Mouse (Mus musculus) cortical plate, adult 2 months (tissue): ENCODE measurements around the gene Pex11b.

Experiments
- CTCF ChIP-seq: fragments of 200-500 bp; IDR thresholded peaks from 2 replicates; pipeline ENCODE4 v1.5.1; 2011; ENCODE audit warnings: mild to moderate bottlenecking, control low read depth, low read length; ENCODE audit not compliant: insufficient read depth; ENCODE audit errors: extremely low read depth
- POLR2A ChIP-seq: fragments of 200-500 bp; IDR thresholded peaks from 2 replicates; pipeline ENCODE4 v1.6.1; 2011; ENCODE audit warnings: mild to moderate bottlenecking, low read length, control low read depth; ENCODE audit not compliant: insufficient read depth; ENCODE audit errors: extremely low read depth

GRCm38 (mm10) chr3:96679159-96679674 lies 44.0 kb downstream of the Pex11b start:
- TF ChIP-seq CTCF (no peak), POLR2A (no peak)
